Mouse (Mus musculus) spleen, postnatal 14 days (tissue): ENCODE results near the gene Bach2.

Source experiments
- DNase-seq, 2 experiments: peaks; one replicate each; pipeline ENCODE4 v3.0.0; 2021 to 2022; ENCODE audit warnings: low spot score in 2 of 2

Gene Bach2

GRCm38 (mm10) chr4:32482936-32483335, 244.3 kb downstream of the Bach2 start:
- DNase-seq, result no peak

DNA sequence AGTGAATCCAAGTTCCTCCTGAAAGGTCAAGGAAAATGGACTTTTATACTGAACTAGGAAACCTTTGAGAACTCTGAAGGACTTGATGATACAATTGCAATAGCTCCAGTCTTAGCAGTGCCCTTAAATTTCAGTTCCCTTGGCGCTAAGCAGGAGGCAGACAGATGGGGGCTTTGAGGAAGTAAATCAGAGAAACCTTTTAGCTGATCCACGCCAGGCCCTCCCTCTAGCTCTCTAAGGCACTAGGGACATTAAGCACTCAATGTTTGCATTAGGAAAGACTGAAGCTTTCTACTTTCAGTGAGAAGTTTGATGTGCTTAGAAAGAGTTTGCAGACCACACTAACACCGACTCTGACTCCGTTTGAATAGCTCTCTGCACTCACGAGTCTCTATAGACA, 247.2 kb downstream of the Bach2 start:
- no peak for DNase-seq

DNA sequence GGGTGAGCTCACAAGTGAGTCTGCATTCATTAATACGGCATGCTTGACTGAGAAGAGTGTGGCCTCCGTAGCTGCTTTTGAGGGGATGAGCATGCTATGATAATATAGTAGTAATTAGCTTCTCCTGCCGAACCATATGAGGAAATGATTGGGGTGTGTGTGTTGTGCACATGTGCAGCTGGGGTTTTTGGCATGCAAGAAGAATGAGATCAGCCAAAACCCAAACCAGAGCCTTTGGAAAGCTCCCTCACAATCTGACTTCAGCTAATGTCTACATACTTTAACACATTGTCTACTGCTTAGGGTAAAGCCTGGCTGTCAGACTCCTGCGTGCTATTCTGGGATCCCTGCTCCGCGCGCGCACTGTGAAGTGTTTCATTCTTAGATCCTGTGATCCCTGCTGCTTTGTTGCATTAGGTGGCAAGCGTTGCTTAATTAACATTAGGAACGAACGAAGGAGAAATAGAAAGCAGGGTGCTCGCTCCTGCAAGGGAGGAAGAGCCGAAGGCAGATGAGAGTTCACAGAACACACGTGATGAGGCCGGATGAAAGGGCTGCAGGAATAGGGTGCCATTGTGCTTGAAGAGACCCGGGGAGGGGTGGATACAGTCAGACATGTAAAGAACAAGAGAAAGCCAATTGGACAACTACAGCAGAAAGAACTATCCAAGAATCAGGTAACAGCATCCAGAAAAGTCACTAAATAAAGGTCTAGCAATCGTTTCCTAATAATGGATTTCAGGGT, 248.2 kb downstream of the Bach2 start:
- no peak for DNase-seq

- no peak for DNase-seq
These were observed 250.6 kb downstream of the Bach2 start for GRCm38 (mm10) chr4:32489186-32489585.

DNA sequence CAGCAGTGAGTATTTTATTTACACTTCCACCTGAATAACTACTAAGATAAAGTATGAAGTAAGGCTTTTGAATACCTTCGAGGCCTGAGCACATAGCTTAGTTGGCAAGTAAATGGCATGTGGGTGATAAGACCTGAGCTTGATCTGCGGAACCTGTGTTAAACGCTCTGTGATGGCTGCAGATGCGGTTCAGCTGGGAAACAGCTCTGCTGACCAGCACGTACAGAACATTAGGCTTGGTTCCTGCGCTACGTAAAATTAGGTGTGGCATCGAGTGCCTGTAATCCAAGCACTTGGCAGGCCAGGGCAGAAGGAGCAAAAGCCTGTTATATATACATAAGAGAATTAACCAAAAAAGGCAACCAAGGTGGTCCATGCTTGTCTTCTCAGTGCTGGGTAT, 252.6 kb downstream of the Bach2 start:
- no peak for DNase-seq

DNA sequence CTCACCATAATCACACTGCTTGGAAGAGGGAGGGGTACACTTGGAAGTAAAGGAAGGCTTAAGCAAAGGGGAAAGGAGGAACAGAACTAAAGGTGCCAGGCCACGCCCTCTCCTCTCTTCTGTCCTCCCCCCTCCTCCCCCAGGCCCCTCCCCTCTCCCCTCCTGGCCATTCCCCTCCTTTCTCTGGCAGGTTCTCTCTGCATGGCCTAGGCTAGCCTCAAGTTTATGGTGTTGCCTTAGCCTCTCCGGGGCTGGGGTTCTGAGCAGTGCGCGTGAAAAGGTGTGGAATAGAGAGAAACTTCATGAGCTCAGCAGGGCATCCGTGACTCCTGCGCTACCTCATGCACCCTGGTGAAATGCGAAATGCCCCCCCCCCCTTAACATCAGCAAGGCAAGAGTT, 254.2 kb downstream of the Bach2 start:
- no peak for DNase-seq

DNA sequence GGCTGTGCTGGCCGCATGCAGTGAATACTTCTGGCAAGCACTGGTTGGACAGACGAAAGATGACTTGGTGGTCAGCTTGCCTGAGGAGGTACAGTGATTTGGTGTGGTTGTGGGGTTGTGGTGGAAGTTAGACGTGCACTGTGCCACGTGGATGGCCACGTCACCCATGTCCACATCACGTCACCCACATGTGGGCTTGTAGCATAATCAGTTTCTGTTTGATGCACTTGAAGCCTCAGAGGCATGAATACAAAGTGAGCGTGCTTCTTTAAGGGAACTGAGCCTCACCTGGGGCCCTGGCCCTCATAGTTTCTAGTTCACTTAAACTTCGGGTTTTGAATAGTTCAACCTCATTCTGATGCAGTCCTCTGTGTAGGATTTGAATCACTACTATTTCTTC, 263.2 kb downstream of the Bach2 start:
- no peak for DNase-seq

GRCm38 (mm10) chr4:32502181-32502580, 263.6 kb downstream of the Bach2 start:
- no peak for DNase-seq

DNA sequence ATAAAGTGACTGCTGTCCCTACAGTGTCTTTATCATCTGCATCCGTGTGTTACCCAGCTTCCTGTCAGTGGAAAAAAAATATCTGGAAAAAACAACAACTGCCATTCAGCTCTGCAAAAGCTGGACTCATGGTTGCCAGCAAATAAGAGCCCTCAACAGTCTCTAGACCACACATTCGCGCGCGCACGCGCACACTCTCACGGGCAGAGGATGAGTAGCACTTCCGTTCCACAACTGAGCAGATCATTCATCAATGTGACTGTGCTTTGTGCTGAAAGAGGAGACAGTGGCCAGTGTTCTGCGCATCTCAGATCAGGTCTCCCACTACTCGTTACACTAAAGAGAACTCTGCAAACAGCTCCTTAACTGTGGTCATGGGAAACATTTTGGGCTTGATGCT, 265.6 kb downstream of the Bach2 start:
- DNase-seq, result no peak

- no peak for DNase-seq
These were observed 267.8 kb downstream of the Bach2 start for GRCm38 (mm10) chr4:32506306-32506808.

- DNase-seq, result no peak
These were observed 268.4 kb downstream of the Bach2 start for GRCm38 (mm10) chr4:32507041-32507440.

GRCm38 (mm10) chr4:32508572-32508971, 270.0 kb downstream of the Bach2 start:
- no peak for DNase-seq

DNA sequence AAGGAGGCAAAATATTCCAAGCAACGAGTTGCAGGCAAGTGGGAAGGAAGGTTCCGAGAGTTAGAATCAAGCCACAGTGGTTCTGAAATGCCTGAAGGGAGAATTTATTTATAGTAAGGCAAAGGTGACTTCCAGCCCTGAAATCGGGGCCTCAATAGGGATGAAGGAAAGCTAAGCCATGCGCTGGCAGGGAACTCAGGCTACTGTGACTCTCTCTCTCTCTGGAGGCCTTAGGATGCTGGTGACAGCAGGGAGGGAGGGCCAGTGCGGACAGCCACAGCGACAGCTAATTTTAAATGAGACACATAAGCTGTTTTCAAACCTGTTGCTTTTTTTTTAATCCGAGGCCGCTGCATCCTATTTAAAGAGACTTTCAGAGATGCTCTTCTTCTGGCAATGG, 270.4 kb downstream of the Bach2 start:
- DNase-seq, result no peak

GRCm38 (mm10) chr4:32509832-32510612, 271.4 kb downstream of the Bach2 start:
- no peak for DNase-seq

DNA sequence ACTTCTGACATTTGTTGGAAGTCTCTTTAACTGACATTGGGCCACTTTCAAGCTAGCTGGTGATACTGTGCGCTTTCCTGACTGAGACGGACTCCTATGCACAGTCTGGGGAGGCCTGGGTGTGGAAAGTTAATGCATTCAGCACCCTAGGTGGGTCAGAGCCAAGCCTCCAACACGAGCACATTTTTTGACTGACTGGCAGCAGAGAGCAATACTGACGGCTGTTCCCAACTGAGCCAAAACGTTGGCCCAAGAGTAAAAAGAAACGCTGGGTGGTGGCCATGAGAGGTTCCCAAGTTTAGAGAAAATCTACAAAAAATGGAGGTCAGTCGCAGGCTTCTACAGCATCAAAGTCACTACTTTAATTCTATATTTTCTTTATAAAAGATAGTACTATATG, 272.3 kb downstream of the Bach2 start:
- DNase-seq, result no peak

- DNase-seq, result no peak
These were observed 277.5 kb downstream of the Bach2 start for GRCm38 (mm10) chr4:32516126-32516525.

DNA sequence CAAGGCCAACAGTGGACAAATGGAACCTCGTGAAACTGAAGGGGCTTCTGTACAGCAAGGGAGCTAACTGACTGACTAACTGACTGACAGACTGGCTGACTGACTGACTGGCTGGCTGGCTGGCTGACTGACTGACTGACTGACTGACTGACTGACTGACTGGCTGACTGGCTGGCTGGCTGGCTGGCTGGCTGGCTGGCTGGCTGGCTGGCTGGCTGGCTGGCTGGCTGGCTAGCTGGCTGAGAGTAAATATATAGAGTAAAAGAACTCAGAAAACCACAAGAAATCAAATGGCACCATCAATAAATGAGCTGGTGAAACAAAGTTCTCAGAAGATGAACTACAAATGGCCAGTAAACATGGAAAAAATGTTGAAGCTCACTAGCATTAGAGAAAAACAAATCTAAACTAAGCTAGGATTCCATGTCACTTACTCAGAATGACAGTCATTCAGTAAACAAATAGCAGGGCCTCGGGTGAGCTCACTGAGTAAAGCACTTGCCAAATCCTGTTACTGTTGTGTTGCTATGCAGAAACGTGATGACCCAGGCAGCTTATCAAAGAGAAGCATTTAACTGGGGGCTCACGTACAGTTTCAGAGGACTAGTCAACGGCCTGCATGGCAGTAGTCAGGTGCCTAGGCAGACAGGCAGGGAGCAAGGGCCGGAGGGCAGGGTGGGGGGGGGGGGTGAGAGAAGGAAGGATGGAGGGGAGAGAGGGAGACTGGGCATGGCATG, 280.4 kb downstream of the Bach2 start:
- DNase-seq, result no peak

DNA sequence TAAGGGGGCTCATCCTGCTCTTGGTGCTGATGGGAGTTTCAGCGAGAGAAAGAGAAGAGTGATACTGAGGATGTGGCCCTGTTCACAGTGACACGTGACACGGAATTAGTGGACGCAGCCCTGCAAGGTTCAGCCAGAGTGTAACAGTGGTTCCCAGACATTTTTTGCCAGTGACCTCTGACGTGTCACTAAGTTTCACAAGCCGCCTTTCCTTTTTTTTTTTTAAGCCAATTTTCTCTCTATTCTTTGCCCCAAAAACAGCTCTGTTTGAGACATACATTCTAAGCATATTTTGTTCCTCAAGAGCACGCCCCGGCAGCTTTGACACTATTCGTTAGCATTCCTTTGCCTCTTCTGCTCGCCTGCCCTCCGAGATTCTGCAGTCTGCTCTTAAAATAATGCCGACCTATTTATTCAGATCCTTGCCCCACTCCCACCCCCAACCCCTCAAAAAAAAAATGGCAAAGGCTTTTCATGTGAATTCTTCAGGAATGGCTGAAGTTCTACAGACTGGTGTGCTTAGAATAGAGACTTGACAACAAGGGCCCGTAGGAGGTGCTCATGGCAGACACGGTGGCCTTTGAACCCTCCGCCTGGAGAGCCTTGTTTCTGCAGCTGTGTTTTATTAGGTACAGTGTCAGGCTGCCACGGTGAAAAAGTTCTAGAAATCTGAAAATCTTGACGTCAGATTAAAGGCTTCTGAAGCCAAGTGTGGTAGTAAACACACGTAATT, 282.2 kb downstream of the Bach2 start:
- no peak for DNase-seq

GRCm38 (mm10) chr4:32521361-32521740, 282.7 kb downstream of the Bach2 start:
- DNase-seq, result no peak

- no peak for DNase-seq
These were observed 283.4 kb downstream of the Bach2 start for GRCm38 (mm10) chr4:32522013-32522412.

DNA sequence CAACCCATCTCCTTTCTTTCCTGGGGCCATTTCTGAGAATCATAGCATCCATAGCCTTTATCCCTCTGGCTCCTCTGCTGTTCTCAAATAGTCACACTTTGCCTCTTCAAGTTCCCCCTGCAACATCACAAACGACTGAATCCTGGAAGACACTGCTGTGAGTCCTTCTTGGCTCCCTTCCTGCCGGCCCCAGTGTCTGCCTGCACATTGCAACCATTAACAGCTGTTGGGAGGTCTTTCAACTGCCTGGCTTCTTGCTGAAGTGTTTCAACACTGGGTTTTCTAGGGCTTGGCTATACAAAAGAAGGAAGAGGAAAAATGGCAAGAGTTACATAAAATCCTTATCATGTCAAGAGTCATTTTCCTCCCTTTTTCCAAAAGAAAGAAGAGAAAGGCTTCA, 285.7 kb downstream of the Bach2 start:
- DNase-seq, result no peak

DNA sequence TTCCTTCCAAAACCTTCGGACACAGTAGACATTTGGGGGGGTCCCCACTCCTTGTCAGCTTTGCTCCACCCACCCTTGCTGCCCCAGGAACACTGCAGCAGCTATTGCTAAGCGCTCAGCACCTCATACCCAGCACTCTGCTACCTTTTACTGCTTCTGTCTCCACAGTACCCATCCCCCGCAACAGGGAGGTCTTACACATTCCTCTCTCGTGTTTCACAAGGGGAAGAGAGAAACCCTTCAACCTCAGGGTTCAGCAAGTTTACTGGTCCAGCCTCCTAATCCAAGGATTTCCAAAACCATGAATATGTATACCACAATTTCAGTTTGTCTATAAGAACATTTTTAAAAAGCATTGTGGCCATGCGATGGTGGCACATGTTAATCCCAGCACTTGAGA, 286.4 kb downstream of the Bach2 start:
- no peak for DNase-seq
